Mouse (Mus musculus): ENCODE data around the gene Herc6.
"Not testable (repeated sequence)": the region's sequence is repeated elsewhere in the genome, so short reads cannot be mapped to it uniquely, and the experiment has no call there.

The Herc6 gene

GRCm38 (mm10) chr6:57580881-57581548 lies at the start of gene Herc6:
Herc6 (plus strand) TSS chr6:57581000.
- peak; percentile 68 for DNase-seq (ENCODE audit: low read depth, low spot score)

GRCm38 (mm10) chr6:57531011-57531410 lies 49.8 kb upstream of the Herc6 start:
- DNase-seq (ENCODE audit: low read depth, low spot score), result no peak

- no peak for DNase-seq (ENCODE audit: low read depth, low spot score)
Observed at GRCm38 (mm10) chr6:57531441-57531840, 49.4 kb upstream of the Herc6 start.

- DNase-seq (ENCODE audit: low read depth, low spot score), result no peak
Observed at GRCm38 (mm10) chr6:57532022-57532421, 48.8 kb upstream of the Herc6 start.

GRCm38 (mm10) chr6:57533410-57533809 lies 47.4 kb upstream of the Herc6 start:
- DNase-seq (ENCODE audit: low read depth, low spot score), result no peak

GRCm38 (mm10) chr6:57534231-57534610 lies 46.6 kb upstream of the Herc6 start:
- DNase-seq (ENCODE audit: low read depth, low spot score), result peak; percentile 17

GRCm38 (mm10) chr6:57534611-57535286 lies 46.1 kb upstream of the Herc6 start:
- peak; percentile 70 for DNase-seq (ENCODE audit: low read depth, low spot score)

GRCm38 (mm10) chr6:57535386-57535936 lies 45.3 kb upstream of the Herc6 start, which contains the start of gene Ppm1k:
Ppm1k (minus strand) TSS chr6:57535468.
- DNase-seq (ENCODE audit: low read depth, low spot score), result peak; percentile 97

GRCm38 (mm10) chr6:57535971-57536669 lies 44.7 kb upstream of the Herc6 start:
- peak; percentile 18 for DNase-seq (ENCODE audit: low read depth, low spot score)

GRCm38 (mm10) chr6:57537887-57538286 lies 42.9 kb upstream of the Herc6 start:
- no peak for DNase-seq (ENCODE audit: low read depth, low spot score)

GRCm38 (mm10) chr6:57540950-57541498 lies 39.8 kb upstream of the Herc6 start:
- no peak for DNase-seq (ENCODE audit: low read depth, low spot score)

GRCm38 (mm10) chr6:57541737-57542335 lies 39.0 kb upstream of the Herc6 start:
- no peak for DNase-seq (ENCODE audit: low read depth, low spot score)

- not testable (repeated sequence) for DNase-seq (ENCODE audit: low read depth, low spot score)
Observed at GRCm38 (mm10) chr6:57543591-57543990, 37.2 kb upstream of the Herc6 start.

- no peak for DNase-seq (ENCODE audit: low read depth, low spot score)
Observed at GRCm38 (mm10) chr6:57544866-57545265, 35.9 kb upstream of the Herc6 start.

GRCm38 (mm10) chr6:57551211-57551796 lies 29.5 kb upstream of the Herc6 start:
- DNase-seq (ENCODE audit: low read depth, low spot score), result no peak

GRCm38 (mm10) chr6:57557796-57558317 lies 22.9 kb upstream of the Herc6 start:
- DNase-seq (ENCODE audit: low read depth, low spot score), result no peak

GRCm38 (mm10) chr6:57563454-57563853 lies 17.3 kb upstream of the Herc6 start:
- DNase-seq (ENCODE audit: low read depth, low spot score), result no peak

GRCm38 (mm10) chr6:57565452-57565851 lies 15.3 kb upstream of the Herc6 start:
- DNase-seq (ENCODE audit: low read depth, low spot score), result no peak

GRCm38 (mm10) chr6:57567630-57568029 lies 13.2 kb upstream of the Herc6 start:
- no peak for DNase-seq (ENCODE audit: low read depth, low spot score)

- peak; percentile 65 for DNase-seq (ENCODE audit: low read depth, low spot score)
Observed at GRCm38 (mm10) chr6:57570170-57570974, 10.4 kb upstream of the Herc6 start.
